Mouse (Mus musculus) megakaryocyte, embryonic 14.5 days (primary cell): ENCODE data around the gene Jsrp1.

Source experiments
- FLI1 ChIP-seq: IDR thresholded peaks from 2 replicates; pipeline ENCODE4 v1.6.1; 2012; ENCODE audit warnings: low read length, inconsistent platforms, mixed read lengths
- GATA1 ChIP-seq: IDR thresholded peaks from 3 replicates; pipeline ENCODE4 v1.6.1; 2012; ENCODE audit warnings: mixed read lengths, low read length, inconsistent platforms, borderline replicate concordance

GRCm38 (mm10) chr10:80796307-80796848 is 16.9 kb downstream of the Jsrp1 start:
- no peak for TF ChIP-seq GATA1
- TF ChIP-seq FLI1: no peak
